Mouse (Mus musculus): ENCODE data around the gene Phc2.
"Not testable (repeated sequence)": the region's sequence is repeated elsewhere in the genome, so short reads cannot be mapped to it uniquely, and the experiment has no call there.

Phc2 gene

DNA sequence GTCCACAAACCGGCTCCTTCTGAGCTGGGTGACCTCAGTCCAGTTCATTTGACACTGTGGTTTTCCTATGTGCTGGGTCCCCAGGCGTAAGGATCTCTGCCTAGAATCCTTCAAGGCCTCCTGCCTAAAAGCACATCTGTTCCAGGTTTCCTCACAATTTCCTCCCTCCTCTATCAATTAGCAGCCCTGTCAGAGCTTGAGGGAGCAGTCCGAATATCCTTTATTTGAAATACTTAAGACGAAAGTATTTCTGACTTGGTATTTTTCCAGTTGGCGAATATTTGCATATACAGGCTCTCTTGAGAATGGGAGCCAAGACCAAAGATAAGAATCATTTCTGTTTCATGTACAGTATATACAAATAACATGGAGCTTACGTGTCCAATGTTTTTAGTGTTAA lies 8.6 kb upstream of the Phc2 start:
- DNase-seq (ENCODE audit: low spot score in 2 of 2): no peak

DNA sequence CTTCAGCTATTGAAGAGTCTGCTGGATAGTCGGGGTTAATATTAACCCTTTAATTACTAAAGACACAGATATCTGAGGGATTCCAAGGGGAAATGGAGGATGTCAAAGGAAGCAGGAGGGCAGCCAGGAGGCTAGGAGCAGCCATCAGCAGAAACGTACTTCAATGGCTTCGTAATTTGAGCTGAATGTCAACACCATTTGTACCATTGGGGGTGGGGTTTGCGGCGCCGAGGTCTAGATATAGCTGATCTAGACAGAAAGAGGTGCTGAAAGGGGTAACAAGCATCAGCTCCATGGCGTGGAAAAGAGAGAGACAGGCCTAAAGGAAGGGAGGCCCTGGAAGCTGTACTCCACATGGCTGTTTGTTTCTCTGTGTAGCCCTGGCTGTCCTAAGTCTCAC lies 7.7 kb upstream of the Phc2 start:
- no peak for DNase-seq (ENCODE audit: low spot score in 2 of 2)

DNA sequence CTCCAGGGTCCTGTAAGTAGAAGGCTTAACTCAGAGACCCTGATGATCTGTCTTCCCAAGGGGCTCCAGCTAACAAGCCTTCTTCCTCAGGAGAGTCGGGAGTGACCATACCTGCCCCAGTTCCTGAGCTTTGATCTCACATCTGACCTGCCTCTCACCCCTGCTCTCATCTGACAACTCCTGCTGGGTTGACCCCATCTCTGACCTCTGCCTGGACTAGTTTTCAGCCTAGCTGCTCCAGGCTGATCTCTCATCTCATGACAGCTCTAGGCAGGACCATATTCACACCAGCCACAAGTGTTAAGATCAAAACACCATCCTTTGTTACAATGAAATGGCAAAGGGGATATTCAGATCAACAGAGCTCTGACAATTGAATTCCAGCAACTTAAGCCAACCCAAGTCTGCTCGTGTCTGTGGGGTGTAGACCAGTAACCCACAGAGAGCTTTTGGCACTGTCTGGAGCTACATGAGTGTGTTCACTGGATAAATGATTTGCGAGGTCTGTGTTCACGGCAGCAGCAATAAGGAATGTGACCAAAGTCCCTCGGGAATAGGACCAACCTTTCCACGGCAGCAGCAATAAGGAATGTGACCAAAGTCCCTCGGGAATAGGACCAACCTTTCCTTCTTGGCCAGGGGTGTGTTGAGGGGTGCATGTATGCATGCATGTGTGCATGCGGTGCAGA lies 5.8 kb upstream of the Phc2 start:
- no peak for DNase-seq (ENCODE audit: low spot score in 2 of 2)

DNA sequence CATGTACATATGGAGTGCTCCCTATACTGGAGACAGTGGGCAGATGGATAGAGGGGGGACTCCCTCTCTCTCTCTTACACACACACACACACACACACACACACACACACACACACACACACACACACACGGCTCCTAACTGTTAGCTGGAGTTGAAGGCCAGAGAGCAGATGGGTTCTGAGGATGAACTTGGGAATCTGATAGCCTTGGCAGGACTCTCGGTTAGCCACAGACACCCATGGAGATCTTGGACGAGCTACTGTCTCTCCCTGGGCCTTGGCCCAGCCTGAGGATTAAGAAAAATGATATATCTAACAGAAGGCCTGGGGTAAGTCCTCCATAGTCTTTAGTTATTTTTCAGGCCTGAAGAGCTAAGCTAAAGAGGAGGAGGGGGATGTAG lies 3.0 kb upstream of the Phc2 start:
- no peak for DNase-seq (ENCODE audit: low spot score in 2 of 2)

DNA sequence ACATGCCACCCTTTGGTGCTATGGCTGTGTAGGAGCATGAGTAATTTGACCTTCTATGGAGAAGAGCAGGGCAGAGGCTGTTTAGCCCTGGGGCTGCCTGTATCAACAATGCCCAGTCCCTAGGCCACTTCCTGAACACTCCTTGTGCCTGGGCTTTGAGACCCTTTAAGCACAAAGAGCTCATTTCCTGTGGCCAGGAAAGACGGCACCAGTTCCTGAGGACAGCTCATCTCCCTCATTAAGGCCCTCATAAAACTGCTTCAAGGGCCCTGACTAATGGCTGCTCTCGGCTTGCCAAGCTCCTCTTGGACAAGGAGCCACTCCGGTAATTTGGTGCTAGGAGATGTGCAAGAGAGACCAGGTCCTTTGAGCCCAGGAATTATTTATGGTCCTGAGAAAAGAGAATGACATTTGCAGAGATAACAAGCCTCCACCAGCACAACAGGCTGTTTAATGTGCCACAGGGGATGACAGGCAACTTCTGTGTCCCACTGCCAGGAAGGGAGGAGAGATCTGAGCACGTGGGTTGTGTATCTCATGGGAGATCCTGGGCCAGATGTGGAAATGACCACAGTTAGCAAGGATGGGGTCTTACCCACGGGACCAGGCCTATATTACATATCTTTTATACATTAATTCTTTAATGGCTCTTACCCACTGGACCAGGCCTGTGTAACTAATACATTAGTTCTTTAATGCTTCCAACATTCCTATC lies 1.8 kb upstream of the Phc2 start:
- no peak for DNase-seq (ENCODE audit: low spot score in 2 of 2)

DNA sequence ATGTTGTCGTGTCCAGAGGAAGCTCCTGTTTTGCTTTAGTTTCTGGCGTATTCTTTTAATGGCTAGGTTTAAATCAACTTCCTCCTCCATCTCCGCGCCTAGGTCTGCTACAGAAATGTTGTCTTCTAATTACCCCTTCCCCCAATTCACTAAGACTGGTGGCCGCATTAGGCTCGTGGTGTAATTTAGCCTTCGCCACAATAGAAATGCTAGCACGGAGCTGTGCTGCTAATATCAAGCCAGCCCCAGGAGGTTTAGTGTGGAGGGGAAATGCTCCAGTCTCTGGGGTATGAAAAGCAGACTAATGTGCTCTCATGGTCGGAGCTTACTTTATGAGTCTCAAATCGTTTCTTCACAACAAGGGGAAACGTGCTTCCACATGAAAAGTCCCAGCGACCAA lies 944 bp downstream of the Phc2 start:
- DNase-seq (ENCODE audit: low spot score in 2 of 2): no peak

DNA sequence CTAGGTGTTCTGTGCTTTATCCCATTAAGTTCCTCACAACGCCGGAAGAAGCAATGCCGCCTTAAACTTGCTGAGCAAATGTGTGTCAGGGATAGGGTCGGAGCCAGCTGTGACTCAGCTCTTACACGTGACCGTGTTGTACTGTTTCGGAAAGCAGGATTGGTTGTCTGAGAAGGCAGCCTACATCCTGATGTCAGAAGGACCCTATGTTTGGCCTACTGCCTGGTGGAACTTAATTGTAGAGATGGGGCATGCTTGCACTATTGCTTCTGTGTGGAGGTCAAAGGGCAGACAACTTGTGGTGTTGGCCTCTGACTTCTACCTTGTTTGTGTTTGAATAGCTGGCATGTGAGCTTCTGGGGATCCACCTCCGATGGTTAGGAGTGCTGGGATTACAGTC lies 5.7 kb downstream of the Phc2 start:
- DNase-seq (ENCODE audit: low spot score in 2 of 2): no peak

DNA sequence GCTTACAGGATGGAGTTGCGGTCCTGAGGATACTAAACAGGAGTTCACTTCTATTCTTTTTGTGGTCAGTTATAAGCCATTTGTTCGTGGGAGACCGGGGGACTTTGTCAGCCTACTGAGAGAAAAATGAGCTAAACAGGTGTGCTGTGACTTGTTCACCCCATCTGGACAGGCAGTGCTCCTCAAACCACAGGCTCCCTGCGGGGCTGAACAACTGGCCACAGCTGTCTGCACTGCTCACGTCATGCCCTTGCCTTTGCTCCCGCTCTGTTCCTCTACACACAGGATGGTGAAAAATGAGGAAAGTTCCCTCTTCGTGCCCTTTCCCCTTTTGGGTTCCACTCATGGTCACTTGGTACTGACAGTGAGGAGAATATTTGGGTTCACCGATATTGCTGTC lies 6.6 kb downstream of the Phc2 start:
- no peak for DNase-seq (ENCODE audit: low spot score in 2 of 2)

DNA sequence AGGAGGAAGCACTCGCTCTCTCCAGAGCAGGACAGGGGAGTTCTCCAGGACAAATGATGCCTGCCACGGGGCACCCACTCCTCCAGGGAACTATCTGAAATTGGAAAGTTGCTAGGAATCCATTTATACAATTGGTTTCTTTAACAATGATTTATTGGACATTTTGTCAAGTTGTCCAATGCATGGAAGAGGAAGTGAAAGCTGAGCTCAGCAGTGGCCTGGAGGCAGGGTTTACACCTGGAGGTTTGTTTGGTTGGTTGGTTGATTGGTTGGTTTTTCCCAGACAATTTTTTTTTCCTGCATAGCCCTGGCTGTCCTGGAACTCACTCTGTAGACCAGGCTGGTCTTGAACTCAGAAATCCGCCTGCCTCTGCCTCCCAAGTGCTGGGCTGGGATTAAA lies 9.5 kb downstream of the Phc2 start:
- DNase-seq (ENCODE audit: low spot score in 2 of 2): no peak

DNA sequence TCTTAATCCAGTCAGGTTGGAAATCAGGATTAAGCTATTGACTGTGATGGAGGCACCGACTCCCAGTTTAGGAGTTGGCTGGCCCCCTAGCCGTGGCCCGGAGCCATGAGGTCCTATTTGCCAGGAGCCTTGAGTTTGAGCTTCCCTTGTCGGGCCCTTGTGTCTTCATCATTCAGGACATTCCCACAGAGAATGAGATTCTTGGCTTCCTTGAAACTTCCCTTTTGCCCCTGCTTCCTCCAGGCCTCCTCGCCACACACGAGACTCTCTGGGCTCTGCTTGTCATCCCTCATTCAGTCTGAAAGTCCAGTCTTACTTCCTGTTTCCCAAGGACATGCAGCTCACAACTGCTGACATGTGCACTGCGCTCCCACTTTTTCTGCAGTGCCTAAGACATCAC lies 11.9 kb downstream of the Phc2 start:
- DNase-seq (ENCODE audit: low spot score in 2 of 2): not testable (repeated sequence)

DNA sequence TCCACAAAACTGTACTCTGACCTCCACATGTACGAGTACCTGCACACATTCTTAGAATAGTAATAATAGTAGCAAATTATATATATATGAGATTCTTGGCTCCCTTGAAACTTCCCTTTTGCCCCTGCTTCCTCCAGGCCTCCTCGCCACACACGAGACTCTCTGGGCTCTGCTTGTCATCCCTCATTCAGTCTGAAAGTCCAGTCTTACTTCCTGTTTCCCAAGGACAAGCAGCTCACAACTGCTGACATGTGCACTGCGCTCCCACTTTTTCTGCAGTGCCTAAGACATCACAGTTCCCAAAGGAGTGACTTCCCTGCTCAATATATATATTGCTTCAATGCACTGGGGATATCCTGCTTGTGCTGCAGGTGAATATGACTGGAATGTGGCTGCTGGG lies 12.7 kb downstream of the Phc2 start:
- DNase-seq (ENCODE audit: low spot score in 2 of 2): not testable (repeated sequence)

DNA sequence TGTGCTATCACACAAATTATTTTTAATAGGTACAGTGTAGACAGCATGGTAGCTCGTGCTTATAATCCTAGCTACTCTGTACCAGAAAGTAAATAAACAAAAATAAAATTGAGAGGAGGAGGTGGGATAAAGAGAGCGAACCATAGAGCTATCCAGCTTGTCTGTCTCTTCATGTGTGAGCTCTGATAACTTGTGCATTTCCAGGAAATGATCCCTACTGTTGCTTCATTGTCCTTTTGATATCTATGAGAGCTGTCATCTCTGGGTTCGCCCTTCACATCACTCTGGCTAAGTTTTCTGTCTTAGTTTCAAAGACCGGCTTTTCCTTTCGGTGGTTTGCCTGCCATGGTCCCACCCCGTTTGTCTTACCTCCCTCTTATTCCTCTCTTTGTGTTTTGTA lies 14.7 kb downstream of the Phc2 start:
- no peak for DNase-seq (ENCODE audit: low spot score in 2 of 2)

DNA sequence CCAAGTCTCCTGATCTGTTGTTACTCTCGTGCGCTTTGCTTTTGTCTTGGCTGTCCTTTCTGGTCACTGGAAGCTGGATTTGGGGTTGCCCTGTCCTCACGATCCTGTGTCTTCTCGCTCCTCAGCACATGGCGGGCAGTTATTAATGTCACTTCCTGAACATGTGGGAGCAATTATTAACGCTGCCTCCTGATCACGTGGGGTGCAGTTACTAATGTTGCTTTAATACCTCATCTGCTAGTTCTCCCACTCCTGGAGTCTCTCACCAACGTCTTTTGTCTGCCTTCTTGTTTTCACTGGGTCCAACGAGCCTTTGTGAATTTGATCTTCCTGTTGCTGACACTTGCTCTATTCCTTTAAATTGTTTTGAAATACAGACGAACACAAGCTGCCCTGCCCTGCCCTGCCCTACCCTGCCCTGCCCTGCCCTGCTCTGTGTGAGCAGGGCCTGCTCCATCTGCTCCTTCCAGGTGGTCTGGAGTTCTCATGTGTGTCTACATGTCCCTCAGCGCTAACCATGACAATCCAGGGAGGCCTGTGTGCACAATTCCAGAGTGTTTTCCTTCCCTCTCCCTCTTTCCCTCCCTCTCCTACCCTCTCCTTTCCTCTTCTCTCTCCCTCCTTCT lies 16.2 kb downstream of the Phc2 start:
- no peak for DNase-seq (ENCODE audit: low spot score in 2 of 2)

DNA sequence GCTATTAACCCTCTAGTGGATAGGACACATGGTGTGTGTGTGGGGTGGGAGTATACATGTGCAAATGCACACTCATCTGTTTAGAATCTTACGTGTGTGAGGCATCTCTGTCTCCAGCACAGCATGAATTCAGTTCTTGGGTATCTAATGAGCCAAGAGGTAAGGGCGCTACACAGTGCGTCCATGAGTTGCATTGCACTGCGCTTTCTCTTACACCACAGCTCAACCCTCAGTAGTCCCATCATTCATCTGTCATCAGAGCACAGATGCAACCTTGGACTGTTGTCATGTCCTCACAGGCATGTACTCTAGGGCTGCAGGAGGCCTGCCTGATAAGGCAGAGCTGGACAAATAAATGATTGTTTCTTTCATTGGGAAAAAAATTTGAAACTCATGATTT lies 18.0 kb downstream of the Phc2 start:
- DNase-seq (ENCODE audit: low spot score in 2 of 2): no peak

DNA sequence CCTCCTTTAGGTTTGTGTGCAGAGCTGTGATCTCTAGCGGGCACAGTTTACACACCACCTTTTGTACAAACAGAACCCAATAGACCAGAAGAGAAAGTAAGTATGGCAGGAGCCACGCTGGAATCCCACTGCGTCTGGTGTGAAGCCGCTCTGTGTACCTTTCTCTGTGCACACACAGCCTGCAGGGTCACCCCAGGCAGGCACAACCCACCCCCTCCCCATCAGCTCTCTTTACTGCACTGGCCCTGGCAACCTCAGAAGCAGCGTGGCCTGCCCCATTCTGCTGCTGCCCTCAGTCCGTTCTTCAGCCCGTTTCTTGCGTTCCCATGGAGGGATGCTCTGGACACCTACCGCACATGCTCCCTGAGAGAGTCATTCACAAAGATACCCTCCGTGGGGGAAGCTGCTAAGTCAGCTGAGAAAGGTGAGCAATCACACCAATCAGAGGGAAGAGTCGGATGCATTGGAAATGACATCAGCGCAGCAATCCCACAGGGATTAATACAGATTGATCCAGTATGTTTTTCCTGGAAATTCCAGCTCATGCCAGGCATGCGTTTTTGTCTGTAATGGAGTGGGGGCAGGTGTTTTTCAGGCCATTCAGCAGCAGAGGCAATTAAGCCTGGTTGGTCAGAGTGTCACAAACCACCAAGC lies 24.2 kb downstream of the Phc2 start:
- no peak for DNase-seq (ENCODE audit: low spot score in 2 of 2)

DNA sequence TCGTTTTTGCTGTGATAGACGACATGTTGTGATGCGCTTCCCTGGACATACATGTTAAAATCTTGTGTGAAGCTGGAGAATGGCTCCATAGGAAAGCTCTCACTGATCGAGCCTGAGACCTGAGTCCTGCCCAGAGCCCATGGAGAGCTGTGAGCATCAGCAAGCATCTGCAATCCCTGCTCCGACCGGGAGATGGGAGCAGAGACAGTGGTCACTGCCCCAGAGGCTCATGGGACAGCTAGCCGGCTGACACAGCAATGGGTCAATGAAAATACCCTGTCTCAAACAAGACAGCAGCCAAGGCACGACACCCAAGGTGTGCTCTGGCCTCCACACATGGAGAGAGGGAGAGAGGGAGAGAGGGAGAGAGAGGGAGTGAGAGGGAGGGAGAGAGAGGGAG lies 26.6 kb downstream of the Phc2 start:
- DNase-seq (ENCODE audit: low spot score in 2 of 2): no peak

DNA sequence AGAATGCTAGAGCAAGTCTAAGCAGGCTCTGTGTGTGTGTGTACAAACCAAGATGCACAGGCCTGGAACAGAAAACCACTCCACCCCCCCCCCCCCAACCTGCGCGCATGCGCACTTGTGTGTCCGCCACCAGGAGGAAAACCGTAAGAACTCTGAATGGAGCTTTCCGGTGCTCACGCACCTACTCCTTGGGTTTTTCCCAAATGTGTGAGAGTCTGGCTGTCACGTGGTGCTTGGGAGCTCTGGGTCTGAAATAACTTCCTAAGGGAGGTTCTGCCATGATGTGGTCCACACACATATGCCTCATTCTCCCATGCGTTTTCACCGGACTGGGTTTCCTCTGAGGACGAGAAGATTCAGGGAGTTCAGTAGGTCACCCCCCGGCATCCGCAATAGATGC lies 27.8 kb downstream of the Phc2 start:
- no peak for DNase-seq (ENCODE audit: low spot score in 2 of 2)

DNA sequence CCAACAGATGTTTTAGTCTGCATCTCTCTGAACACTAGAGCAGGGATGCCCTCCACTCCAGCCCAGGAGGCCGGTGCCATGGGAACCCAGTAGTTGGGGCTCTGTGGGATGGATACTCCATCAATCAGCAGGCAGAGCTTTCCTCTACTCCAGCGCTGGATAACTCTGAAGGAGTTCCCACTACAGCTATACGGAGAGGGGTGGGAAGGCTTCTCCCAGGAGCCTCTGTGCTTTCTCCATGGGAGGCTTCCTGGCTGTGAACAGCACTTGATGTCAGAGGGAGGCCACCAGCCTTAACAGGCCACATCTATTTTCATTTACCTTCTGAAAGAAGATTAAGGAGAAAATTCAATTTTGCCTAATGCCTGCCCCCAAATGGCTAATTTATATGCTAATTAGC lies 29.2 kb downstream of the Phc2 start:
- no peak for DNase-seq (ENCODE audit: low spot score in 2 of 2)

DNA sequence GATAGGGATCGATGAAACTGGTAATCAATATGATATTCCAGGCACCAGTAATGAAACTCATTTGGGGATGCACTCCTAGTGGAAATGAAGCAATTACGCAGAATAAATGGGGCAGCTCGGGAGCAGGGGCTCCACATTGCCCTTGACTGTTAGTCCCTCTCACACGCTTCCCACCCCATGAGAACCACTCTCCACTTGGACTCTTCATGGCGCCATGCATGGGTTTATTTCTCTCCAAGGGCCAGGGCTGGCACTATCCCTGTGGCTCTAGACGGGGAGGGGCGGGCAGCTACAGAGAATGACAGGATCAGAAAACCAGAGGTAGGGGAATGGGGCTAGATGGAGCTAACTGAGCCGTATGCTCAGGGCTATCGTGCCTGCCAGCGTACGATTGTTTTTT lies 29.6 kb downstream of the Phc2 start:
- DNase-seq (ENCODE audit: low spot score in 2 of 2): no peak

DNA sequence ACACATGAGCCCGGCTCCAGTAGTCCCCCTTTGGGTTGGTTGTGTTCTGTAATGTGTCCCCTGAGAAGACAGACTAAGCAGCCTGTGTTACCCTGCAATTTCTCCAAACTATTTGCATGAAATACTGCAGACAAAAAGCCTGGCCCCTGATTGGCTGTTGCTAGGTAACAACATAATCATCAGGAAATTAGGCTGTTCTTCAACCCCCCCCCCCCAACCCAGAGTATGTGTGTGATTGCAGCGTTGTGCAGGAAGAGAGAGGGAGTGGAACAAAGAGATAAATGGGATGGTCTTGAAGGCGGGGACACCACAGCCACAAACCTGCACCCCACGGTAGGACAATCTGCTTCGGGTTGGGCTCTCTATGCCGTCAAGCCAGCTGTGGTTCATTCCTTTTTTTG lies 34.0 kb downstream of the Phc2 start:
- no peak for DNase-seq (ENCODE audit: low spot score in 2 of 2)

DNA sequence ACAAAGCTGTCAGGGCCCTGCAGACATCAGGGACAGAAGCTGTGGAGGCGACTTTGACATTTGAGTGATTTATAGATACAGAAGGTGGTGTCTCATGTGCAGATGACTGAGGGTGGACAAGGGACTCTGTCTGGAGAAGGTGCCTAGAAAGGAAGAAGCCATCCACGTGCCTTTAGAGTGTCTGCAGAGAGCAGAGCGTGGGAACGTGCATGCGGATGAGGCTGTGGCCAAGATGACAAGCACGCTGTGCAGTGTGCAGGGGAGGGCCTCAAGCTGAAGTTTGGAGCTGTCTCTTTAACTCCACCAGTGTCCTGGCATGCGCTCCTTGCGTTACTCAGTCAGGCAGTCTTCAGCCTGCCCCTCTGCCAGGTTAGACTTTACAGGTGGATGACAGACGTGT lies 34.5 kb downstream of the Phc2 start:
- DNase-seq (ENCODE audit: low spot score in 2 of 2): peak in 1 of 2 experiments; percentile 50

DNA sequence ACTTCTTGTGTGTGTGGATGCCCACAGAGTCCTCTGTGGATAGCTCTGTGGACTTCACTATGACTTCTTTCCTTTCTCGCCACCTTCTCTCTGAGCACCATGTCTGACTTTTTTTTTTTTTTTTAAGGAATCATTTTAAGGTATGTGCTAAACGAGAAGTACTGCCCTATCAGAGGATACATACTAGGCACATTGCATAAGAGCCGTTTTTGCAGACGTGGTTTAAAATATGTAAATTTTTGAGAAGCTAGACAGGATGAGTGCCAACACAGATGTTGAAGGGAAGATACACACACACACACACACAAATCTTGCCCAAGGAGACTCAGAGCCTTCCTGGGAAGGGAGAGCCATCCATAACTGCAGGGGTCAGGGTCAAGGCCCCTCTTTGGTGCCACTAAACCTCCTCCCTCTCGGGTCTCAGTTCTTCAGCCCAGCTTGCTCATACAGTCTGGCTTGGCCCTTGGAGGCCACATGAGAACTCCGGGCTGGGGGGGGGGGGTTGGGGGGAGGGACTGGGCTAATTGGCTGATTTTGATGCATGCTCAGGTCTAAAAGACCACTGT lies 35.3 kb downstream of the Phc2 start:
- no peak for DNase-seq (ENCODE audit: low spot score in 2 of 2)

DNA sequence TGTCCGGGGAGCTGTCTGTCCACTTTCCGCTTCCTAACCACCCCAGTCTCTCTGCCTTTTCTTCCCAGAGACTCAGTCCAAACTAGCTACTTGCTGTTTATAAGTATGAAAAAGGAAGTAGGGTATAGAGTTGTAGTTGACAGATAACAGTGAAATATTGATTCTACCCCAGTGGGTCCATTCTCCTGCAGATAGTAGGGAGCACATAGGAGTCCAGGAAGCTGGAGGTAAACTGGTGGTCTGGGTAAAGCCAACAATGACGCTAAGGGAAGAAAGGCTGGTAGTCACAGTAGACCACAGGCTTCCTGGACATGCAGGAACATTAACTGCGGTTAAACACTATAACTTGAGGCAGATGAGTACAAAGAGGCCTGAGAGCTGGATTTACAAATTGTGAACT lies 36.7 kb downstream of the Phc2 start:
- DNase-seq (ENCODE audit: low spot score in 2 of 2): no peak
